Mouse (Mus musculus): ENCODE data around the gene Nav3. TPM values are rescaled to one million over a fixed set of nuclear protein-coding genes. Genes with fewer than 3 reads are reported as not detected.

Gene Nav3
- polyA plus RNA-seq, 2 experiments, result 0.06 to 0.07 TPM

GRCm38 (mm10) chr10:109788728-109789127 is 667.3 kb downstream of the Nav3 start:
- no peak overlapping the region for H3K9ac ChIP-seq (replicated peaks)
- no peak overlapping the region for H3K27ac ChIP-seq
- no peak for ATAC-seq (ENCODE audit: insufficient read depth)

GRCm38 (mm10) chr10:109779109-109779508 is 676.9 kb downstream of the Nav3 start:
- Histone ChIP-seq H3K4me3 (ENCODE audit: insufficient read depth in 1 of 2, low read depth in 2 of 2, low read length in 2 of 2) (no peak overlapping the region), H3K9me3 (ENCODE audit: control insufficient read depth, low read length) (no peaks in the 10 kb centered on the region), H3K4me1 (replicated peaks; ENCODE audit: control insufficient read depth in 2 of 2, insufficient read depth in 2 of 2, low read length in 1 of 2) (no peaks in the 10 kb centered on the region), H3K36me3 (replicated peaks; ENCODE audit: control insufficient read depth, insufficient read depth, low read depth) (no peaks in the 10 kb centered on the region), H3K27ac (no peak overlapping the region), H3K9ac (replicated peaks) (no peak overlapping the region), H3K4me2 (ENCODE audit: low read depth) (no peak overlapping the region), H3K27me3 (ENCODE audit: control insufficient read depth, insufficient read depth, low read length) (no peaks in the 10 kb centered on the region)
- DNase-seq (ENCODE audit: low read depth in 3 of 3, low spot score in 3 of 3), result no peak
- TF ChIP-seq CTCF (IDR thresholded peaks at IDR 0.05; ENCODE audit: low read depth), result no peak
- no peak for TF ChIP-seq EP300 (IDR thresholded peaks at IDR 0.05; ENCODE audit: low read depth)
- WGBS (ENCODE audit: insufficient replicate concordance), result 81% methylated on average over 4 of the region's 4 CpGs
- no peak for ATAC-seq (ENCODE audit: insufficient read depth)

More at GRCm38 (mm10) chr10:109788728-109789127, 667.3 kb downstream of the Nav3 start:
- H3K4me1 ChIP-seq (replicated peaks; ENCODE audit: control insufficient read depth in 2 of 2, insufficient read depth in 2 of 2, low read length in 1 of 2), result no peaks in the 10 kb centered on the region
- no peaks in the 10 kb centered on the region for H3K27me3 ChIP-seq (ENCODE audit: control insufficient read depth, insufficient read depth, low read length)
- H3K9me3 ChIP-seq (ENCODE audit: control insufficient read depth, low read length), result no peaks in the 10 kb centered on the region
- no peak overlapping the region for H3K4me2 ChIP-seq (ENCODE audit: low read depth)
- 56% methylated on average over 2 of the region's 2 CpGs for WGBS (ENCODE audit: insufficient replicate concordance)
- H3K4me3 ChIP-seq (ENCODE audit: insufficient read depth in 1 of 2, low read depth in 2 of 2, low read length in 2 of 2), result no peak overlapping the region
- TF ChIP-seq EP300 (IDR thresholded peaks at IDR 0.05; ENCODE audit: low read depth) (no peak), CTCF (IDR thresholded peaks at IDR 0.05; ENCODE audit: low read depth) (no peak)
- H3K36me3 ChIP-seq (replicated peaks; ENCODE audit: control insufficient read depth, insufficient read depth, low read depth), result no peaks in the 10 kb centered on the region
- DNase-seq (ENCODE audit: low read depth in 3 of 3, low spot score in 3 of 3), result no peak

GRCm38 (mm10) chr10:109769092-109769491 is 686.9 kb downstream of the Nav3 start:
- H3K4me3 ChIP-seq (ENCODE audit: insufficient read depth in 1 of 2, low read depth in 2 of 2, low read length in 2 of 2), result no peak overlapping the region
- no peaks in the 10 kb centered on the region for H3K4me1 ChIP-seq (replicated peaks; ENCODE audit: control insufficient read depth in 2 of 2, insufficient read depth in 2 of 2, low read length in 1 of 2)
- H3K9ac ChIP-seq (replicated peaks), result no peak overlapping the region
- 71% methylated on average over 8 of the region's 8 CpGs for WGBS (ENCODE audit: insufficient replicate concordance)
- no peak overlapping the region for H3K4me2 ChIP-seq (ENCODE audit: low read depth)
- ATAC-seq (ENCODE audit: insufficient read depth) (no peak), DNase-seq (ENCODE audit: low read depth in 3 of 3, low spot score in 3 of 3) (no peak)
- no peak overlapping the region for H3K27ac ChIP-seq
- H3K36me3 ChIP-seq (replicated peaks; ENCODE audit: control insufficient read depth, insufficient read depth, low read depth), result no peaks in the 10 kb centered on the region
- no peaks in the 10 kb centered on the region for H3K27me3 ChIP-seq (ENCODE audit: control insufficient read depth, insufficient read depth, low read length)
- TF ChIP-seq EP300 (IDR thresholded peaks at IDR 0.05; ENCODE audit: low read depth) (no peak), CTCF (IDR thresholded peaks at IDR 0.05; ENCODE audit: low read depth) (no peak)
- no peaks in the 10 kb centered on the region for H3K9me3 ChIP-seq (ENCODE audit: control insufficient read depth, low read length)

- H3K4me1 ChIP-seq (replicated peaks; ENCODE audit: control insufficient read depth in 2 of 2, insufficient read depth in 2 of 2, low read length in 1 of 2), result no peaks in the 10 kb centered on the region
- H3K36me3 ChIP-seq (replicated peaks; ENCODE audit: control insufficient read depth, insufficient read depth, low read depth), result no peaks in the 10 kb centered on the region
- no peaks in the 10 kb centered on the region for H3K27me3 ChIP-seq (ENCODE audit: control insufficient read depth, insufficient read depth, low read length)
- H3K4me3 ChIP-seq (ENCODE audit: insufficient read depth in 1 of 2, low read depth in 2 of 2, low read length in 2 of 2), result no peak overlapping the region
- WGBS (ENCODE audit: insufficient replicate concordance), result 1% methylated on average over 2 of the region's 2 CpGs
- H3K9me3 ChIP-seq (ENCODE audit: control insufficient read depth, low read length), result no peaks in the 10 kb centered on the region
- no peak overlapping the region for H3K9ac ChIP-seq (replicated peaks)
- peak; percentile 49; the same call in 1 of the 2 replicates for TF ChIP-seq CTCF (IDR thresholded peaks at IDR 0.05; ENCODE audit: low read depth)
- TF ChIP-seq EP300 (IDR thresholded peaks at IDR 0.05; ENCODE audit: low read depth), result no peak
- ATAC-seq (ENCODE audit: insufficient read depth) (no peak), DNase-seq (ENCODE audit: low read depth in 3 of 3, low spot score in 3 of 3) (peak in 2 of 3 experiments; percentile 1 to 2)
- H3K27ac ChIP-seq, result no peak overlapping the region
- no peak overlapping the region for H3K4me2 ChIP-seq (ENCODE audit: low read depth)
These were observed 690.4 kb downstream of the Nav3 start for GRCm38 (mm10) chr10:109765650-109766049.

- Histone ChIP-seq H3K36me3 (replicated peaks; ENCODE audit: control insufficient read depth, insufficient read depth, low read depth) (no peaks in the 10 kb centered on the region), H3K9me3 (ENCODE audit: control insufficient read depth, low read length) (no peaks in the 10 kb centered on the region), H3K4me2 (ENCODE audit: low read depth) (no peak overlapping the region), H3K9ac (replicated peaks) (no peak overlapping the region), H3K4me1 (replicated peaks; ENCODE audit: control insufficient read depth in 2 of 2, insufficient read depth in 2 of 2, low read length in 1 of 2) (no peaks in the 10 kb centered on the region), H3K27ac (no peak overlapping the region), H3K4me3 (ENCODE audit: insufficient read depth in 1 of 2, low read depth in 2 of 2, low read length in 2 of 2) (no peak overlapping the region), H3K27me3 (ENCODE audit: control insufficient read depth, insufficient read depth, low read length) (no peaks in the 10 kb centered on the region)
- 68% methylated on average over 18 of the region's 18 CpGs for WGBS (ENCODE audit: insufficient replicate concordance)
- no peak for ATAC-seq (ENCODE audit: insufficient read depth)
- no peak for DNase-seq (ENCODE audit: low read depth in 3 of 3, low spot score in 3 of 3)
- TF ChIP-seq CTCF (IDR thresholded peaks at IDR 0.05; ENCODE audit: low read depth) (no peak), EP300 (IDR thresholded peaks at IDR 0.05; ENCODE audit: low read depth) (no peak)
These were observed 691.4 kb downstream of the Nav3 start for GRCm38 (mm10) chr10:109764412-109765101.
